Mouse (Mus musculus): ENCODE measurements at regions not wholly inside any gene's neighbourhood (a gene's known extent, or its start where the extent isn't known, plus 50 kb on each side); places are given as distances from the start of the nearest gene placed in this dataset.
"Not testable (repeated sequence)": the region's sequence is repeated elsewhere in the genome, so short reads cannot be mapped to it uniquely, and the experiment has no call there.

DNA sequence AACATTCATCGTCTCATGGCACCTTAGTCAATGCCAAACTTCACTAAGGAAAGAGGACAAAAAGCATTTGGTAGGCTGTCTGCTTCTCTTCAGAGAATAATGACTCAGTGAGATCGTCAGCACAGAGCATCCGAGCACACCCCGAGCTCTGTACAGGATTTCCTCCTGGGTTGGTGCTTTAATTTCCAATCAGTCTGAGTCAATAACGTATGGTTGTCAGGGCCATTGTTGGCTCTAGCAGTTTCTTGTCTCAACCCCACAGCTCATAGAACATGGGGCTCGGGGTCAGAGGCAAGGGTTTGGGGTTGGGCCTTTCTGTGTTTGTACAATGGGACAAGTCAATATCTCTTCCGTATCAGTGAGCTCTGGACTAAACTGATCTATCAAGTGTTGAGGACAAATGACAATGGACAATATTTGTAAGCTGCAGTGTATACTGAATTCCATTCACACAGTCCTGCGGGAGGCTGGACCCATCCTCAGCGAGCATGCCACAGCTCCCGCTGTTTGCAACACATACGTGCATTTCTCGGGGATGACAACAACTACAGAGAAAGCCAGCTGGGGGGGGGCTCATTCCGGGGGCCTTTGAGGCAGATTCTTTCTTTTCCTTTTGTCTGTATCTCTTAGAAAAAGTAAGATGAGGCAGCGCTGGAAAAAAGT is 116.8 kb upstream of the Cdk6 start:
- not testable (repeated sequence) for TF ChIP-seq FLI1 (IDR thresholded peaks at IDR 0.05; ENCODE audit: low read length); GATA1 (IDR thresholded peaks at IDR 0.05; ENCODE audit: borderline replicate concordance, low read length)

Measured in megakaryocyte, embryonic 14.5 days (primary cell).